Mouse (Mus musculus) embryonic facial prominence, embryonic 14.5 days (tissue): ENCODE results near the gene Mettl1. TPM values are rescaled to one million over a fixed set of nuclear protein-coding genes. Genes with fewer than 3 reads are reported as not detected.
"Not testable (repeated sequence)": the region's sequence is repeated elsewhere in the genome, so short reads cannot be mapped to it uniquely, and the experiment has no call there.

Experiments
- ATAC-seq: fragments of 200-750 bp; cut with Nextera tagmentation; 2 replicates; pipeline ENCODE4 v1.8.0; 2017; ENCODE audit warnings: low read depth, moderate number of reproducible peaks, moderate TSS enrichment
- DNase-seq: peaks from one replicate; pipeline ENCODE4 v3.0.0-alpha.2; 2015; ENCODE audit warnings: low spot score
- H3K27ac ChIP-seq: fragments of 300-500 bp; sonication (generic); replicated peaks from 2 replicates; pipeline ENCODE4 v1.5.1; 2014; ENCODE audit warnings: low read depth, mild to moderate bottlenecking, low read length, moderate library complexity
- H3K27me3 ChIP-seq: fragments of 300-500 bp; sonication (generic); replicated peaks from 2 replicates; pipeline ENCODE4 v1.6.1; 2014; ENCODE audit warnings: low read length; ENCODE audit not compliant: control insufficient read depth, insufficient read depth
- H3K36me3 ChIP-seq: fragments of 300-500 bp; sonication (generic); 2 replicates; pipeline ENCODE4 v1.6.1; 2014; ENCODE audit warnings: low read length, mixed read lengths; ENCODE audit not compliant: control insufficient read depth, insufficient read depth
- H3K4me1 ChIP-seq: fragments of 300-500 bp; sonication (generic); 2 replicates; pipeline ENCODE4 v1.6.1; 2014; ENCODE audit warnings: antibody characterized with exemption, low read length; ENCODE audit not compliant: control insufficient read depth, insufficient read depth
- H3K4me2 ChIP-seq: fragments of 300-500 bp; sonication (generic); 2 replicates; pipeline ENCODE4 v1.6.1; 2014; ENCODE audit warnings: low read depth, mild to moderate bottlenecking, low read length, moderate library complexity, mixed read lengths
- H3K4me3 ChIP-seq: fragments of 300-500 bp; sonication (generic); 2 replicates; pipeline ENCODE4 v1.5.1; 2014; ENCODE audit warnings: low read depth, mild to moderate bottlenecking, low read length
- H3K9ac ChIP-seq: fragments of 300-500 bp; sonication (generic); 2 replicates; pipeline ENCODE4 v1.6.1; 2014; ENCODE audit warnings: low read depth, mild to moderate bottlenecking, low read length, moderate library complexity, mixed read lengths
- H3K9me3 ChIP-seq: fragments of 300-500 bp; sonication (generic); 2 replicates; pipeline ENCODE4 v1.6.1; 2016; ENCODE audit warnings: low read length; ENCODE audit not compliant: control insufficient read depth
- WGBS: fragments of 180-500 bp; shearing (Covaris S2); extraction: QIAGEN DNeasy Blood & Tissue Kit; methylation state at CpG from one replicate; pipeline ENCODE4 v1.1.7; 2014; 5-methylcytosine and 5-hydroxymethylcytosine counted together
- polyA plus RNA-seq: library from polyadenylated mRNA; unstranded; fragments of >200 nt; fragmentation: Nextera tagmentation; extraction: Ambion mirVana; gene quantifications from 2 replicates; pipeline ENCODE4 v1.2.1, GENCODE M21; 2014

Gene Mettl1
- polyA plus RNA-seq, 1 experiment from 2014 or later: 47.7 TPM

DNA sequence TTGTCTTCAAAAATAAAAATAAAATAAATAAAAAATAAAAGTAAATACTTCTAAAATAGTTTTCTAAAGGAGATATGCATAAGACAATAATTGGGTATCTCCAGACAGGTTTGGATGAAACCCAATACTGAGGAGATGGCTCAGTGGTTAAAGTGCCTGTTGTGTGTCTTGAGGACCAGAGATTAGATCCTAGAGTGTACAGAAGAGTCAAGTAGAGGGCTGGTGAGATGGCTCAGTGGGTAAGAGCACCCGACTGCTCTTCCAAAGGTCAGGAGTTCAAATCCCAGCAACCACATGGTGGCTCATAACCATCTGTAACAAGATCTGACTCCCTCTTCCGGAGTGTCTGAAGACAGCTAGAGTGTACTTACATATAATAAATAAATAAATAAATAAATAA, 31.8 kb downstream of the Mettl1 start:
- not testable (repeated sequence) for H3K4me3 ChIP-seq, H3K27ac ChIP-seq, DNase-seq, H3K9ac ChIP-seq, ATAC-seq, H3K9me3 ChIP-seq, H3K4me2 ChIP-seq
- WGBS: 81% methylated on average over 2 of the region's 2 CpGs
- Histone ChIP-seq H3K36me3 (peaks cover 10% of the 10 kb centered on the region), H3K27me3 (peaks cover 29% of the 10 kb centered on the region), H3K4me1 (peaks cover 16% of the 10 kb centered on the region)

DNA sequence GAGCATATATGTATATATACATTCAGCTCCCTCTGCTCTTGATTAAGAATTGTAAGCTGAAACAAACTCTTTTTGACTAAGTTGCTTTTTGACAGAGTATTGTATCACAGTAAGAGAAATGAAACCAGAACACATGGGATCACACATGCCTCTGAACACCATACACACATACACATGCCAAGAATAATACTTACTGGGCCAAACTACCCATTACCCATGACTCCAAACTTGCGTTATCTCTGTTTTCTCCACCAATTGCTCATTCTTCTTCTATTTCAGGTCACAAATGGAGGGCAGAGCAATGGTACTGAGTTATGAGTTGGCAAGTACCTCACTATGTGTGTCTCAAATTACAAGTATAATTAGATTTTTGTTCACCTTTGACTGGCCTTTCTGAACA, 32.8 kb downstream of the Mettl1 start:
- WGBS: 93% methylated on average over 1 of the region's 1 CpGs

DNA sequence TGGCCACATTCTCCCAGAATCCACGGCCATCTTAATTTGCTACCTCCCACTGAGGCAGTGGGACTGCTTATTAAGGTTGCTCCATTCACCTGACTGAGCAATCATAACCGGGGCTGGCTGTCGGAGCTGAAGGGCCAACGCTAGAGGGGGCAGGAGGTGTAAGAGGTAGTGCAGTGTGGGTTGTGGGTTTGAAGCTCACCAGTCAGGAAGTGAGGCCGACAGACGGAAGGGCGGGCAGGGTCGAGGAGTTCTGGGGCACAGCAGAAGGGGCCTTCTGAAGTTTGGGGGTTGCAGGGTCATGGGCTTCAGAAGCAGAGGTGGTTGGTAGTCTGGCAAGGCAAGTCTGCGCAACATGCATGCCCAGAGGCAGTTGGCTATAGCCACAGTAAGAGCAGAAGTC, 33.9 kb downstream of the Mettl1 start, which contains the start of gene Agap2:
Gene Agap2 (plus strand): TSS at position 205 of the 400 bp plus-strand sequence.
- Histone ChIP-seq H3K9me3 (no peaks in the 10 kb centered on the region), H3K27ac (no peak within 1 kb of the TSS), H3K4me1 (peaks cover 12% of the 10 kb centered on the region; the same call in 1 of the 2 replicates), H3K4me3 (no peak within 1 kb of the TSS), H3K9ac (no peak within 1 kb of the TSS; the same call in 1 of the 2 replicates), H3K36me3 (no peaks in the 10 kb centered on the region), H3K27me3 (peaks cover 49% of the 10 kb centered on the region), H3K4me2 (no peak within 1 kb of the TSS)
- 58% methylated on average over 9 of the region's 9 CpGs for WGBS
- ATAC-seq: no peak
- DNase-seq: no peak

More for the DNA sequence above, 32.8 kb downstream of the Mettl1 start:
- ATAC-seq: no peak
- Histone ChIP-seq H3K27me3 (peaks cover 38% of the 10 kb centered on the region), H3K9me3 (no peaks in the 10 kb centered on the region), H3K4me3 (no peak overlapping the region), H3K27ac (no peak overlapping the region), H3K9ac (no peak overlapping the region), H3K36me3 (no peaks in the 10 kb centered on the region), H3K4me1 (peaks cover 13% of the 10 kb centered on the region), H3K4me2 (no peak overlapping the region)
- no peak for DNase-seq

DNA sequence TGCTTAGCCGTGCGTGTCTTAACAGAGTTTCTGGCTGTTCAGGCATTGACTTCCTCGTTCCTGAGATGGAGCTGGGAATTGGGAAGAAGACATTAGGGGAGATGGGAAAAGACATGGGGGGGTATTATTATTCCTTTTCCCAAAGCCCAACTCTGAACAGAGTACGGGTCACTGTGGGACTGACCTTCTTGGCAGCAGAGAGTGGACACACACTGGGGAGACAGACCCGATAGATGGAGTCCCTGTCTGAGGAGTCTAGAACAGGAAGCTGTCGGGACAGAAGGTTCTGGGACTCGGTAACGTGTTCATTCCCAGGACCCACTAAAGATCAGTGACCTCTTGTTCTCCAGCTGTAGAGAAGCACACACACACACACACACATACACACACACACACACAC, 34.4 kb downstream of the Mettl1 start:
- peaks cover 14% of the 10 kb centered on the region for H3K4me1 ChIP-seq
- H3K9ac ChIP-seq: no peak overlapping the region
- no peak overlapping the region for H3K27ac ChIP-seq
- no peak overlapping the region for H3K4me2 ChIP-seq
- no peak for DNase-seq
- no peaks in the 10 kb centered on the region for H3K9me3 ChIP-seq
- no peak for ATAC-seq
- H3K4me3 ChIP-seq: no peak overlapping the region
- H3K27me3 ChIP-seq: peaks cover 55% of the 10 kb centered on the region
- WGBS: 69% methylated on average over 8 of the region's 8 CpGs
- H3K36me3 ChIP-seq: no peaks in the 10 kb centered on the region

DNA sequence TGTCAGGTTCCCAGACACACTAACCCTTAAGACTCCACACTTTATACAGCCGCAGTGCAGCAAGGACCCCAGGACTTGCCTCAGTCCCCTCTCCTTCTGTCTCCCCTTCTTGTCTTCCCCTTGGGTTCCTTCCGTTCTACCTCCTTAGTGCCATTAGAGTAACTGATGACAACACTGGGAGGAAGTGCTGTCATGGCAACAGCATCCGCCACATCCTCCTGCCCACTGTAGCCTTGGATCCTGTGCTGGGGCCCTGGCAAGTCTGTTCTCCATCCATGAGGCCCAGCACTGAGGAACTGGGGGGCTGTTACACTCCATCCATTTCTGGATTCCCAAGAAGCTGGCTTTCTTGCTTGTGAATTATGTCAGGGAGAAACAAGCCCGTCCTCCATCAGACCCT, 34.9 kb downstream of the Mettl1 start:
- 46% methylated on average over 4 of the region's 4 CpGs for WGBS
- H3K27me3 ChIP-seq: peaks cover 59% of the 10 kb centered on the region

DNA sequence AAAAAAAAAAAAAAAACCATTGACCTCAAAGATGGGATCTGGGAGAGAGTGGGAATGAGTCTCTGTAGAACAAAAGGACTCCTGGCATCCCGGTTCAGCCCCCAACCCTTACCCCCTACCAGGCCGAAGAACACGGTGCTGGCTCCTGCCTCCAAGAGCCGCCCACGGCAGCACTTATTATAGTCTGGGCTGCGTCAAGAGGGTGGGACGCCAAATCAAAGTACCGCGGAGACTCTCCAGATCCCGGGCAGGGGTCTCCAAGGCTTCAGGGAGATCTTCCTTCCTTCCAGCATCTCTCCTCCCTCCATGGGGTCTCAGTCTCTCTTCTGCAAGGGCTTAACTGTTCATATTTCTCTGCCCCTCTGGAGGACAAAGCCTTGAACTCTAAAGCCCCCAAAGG, 36.3 kb downstream of the Mettl1 start:
- Histone ChIP-seq H3K4me1 (peaks cover 20% of the 10 kb centered on the region), H3K27me3 (peaks cover 74% of the 10 kb centered on the region), H3K9me3 (no peaks in the 10 kb centered on the region), H3K9ac (no peak overlapping the region), H3K4me3 (no peak overlapping the region), H3K4me2 (peak overlapping the region; percentile 99; the same call in 1 of the 2 replicates), H3K36me3 (no peaks in the 10 kb centered on the region), H3K27ac (no peak overlapping the region)
- WGBS: 7% methylated on average over 9 of the region's 10 CpGs
- no peak for ATAC-seq
- no peak for DNase-seq

More for the DNA sequence above, 34.9 kb downstream of the Mettl1 start:
- no peak overlapping the region for H3K27ac ChIP-seq
- no peaks in the 10 kb centered on the region for H3K9me3 ChIP-seq
- no peaks in the 10 kb centered on the region for H3K36me3 ChIP-seq
- no peak overlapping the region for H3K4me3 ChIP-seq
- peaks cover 14% of the 10 kb centered on the region for H3K4me1 ChIP-seq
- DNase-seq (no peak), ATAC-seq (no peak)
- no peak overlapping the region for H3K9ac ChIP-seq
- no peak overlapping the region for H3K4me2 ChIP-seq

DNA sequence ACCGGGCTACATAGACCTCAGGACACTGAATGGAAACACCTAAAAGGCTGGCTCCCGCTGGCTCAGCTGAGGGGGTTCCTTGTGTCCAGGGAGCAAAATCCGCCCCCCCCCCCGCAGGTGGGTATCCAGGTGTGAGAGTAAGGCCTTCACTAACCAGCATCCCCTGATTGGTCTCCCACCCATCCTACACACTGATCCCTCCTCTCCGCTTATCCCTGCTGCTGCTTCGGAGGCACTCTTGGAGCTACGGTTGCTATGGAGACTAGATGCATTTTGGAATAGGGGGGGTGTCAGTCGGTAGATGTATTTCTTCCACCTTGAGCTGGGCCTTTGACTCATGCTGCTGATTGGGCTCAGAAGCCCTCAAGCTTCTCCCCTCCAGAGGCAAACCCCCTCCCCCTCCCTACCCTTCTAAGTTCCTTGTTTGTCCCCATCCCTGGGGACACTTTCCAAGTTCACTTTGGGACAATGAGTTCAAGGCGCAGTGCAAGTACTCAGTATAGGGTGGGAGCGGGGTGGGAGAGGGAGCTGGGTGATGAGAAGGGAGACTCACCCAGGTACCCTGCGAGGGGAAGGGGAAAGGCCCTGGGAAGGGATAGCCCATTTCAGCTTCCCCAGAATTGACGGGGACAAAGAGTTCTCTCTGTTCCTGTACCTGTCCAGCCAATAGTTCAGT, 36.9 kb downstream of the Mettl1 start:
- no peaks in the 10 kb centered on the region for H3K36me3 ChIP-seq
- H3K9me3 ChIP-seq: no peaks in the 10 kb centered on the region
- DNase-seq: no peak
- ATAC-seq: no peak
- H3K4me3 ChIP-seq: peak overlapping the region; percentile 63
- H3K27me3 ChIP-seq: peaks cover 80% of the 10 kb centered on the region
- peaks cover 20% of the 10 kb centered on the region for H3K4me1 ChIP-seq
- H3K4me2 ChIP-seq: peak overlapping the region; percentile 99
- H3K9ac ChIP-seq: no peak overlapping the region
- 4% methylated on average over 12 of the region's 12 CpGs for WGBS
- no peak overlapping the region for H3K27ac ChIP-seq

DNA sequence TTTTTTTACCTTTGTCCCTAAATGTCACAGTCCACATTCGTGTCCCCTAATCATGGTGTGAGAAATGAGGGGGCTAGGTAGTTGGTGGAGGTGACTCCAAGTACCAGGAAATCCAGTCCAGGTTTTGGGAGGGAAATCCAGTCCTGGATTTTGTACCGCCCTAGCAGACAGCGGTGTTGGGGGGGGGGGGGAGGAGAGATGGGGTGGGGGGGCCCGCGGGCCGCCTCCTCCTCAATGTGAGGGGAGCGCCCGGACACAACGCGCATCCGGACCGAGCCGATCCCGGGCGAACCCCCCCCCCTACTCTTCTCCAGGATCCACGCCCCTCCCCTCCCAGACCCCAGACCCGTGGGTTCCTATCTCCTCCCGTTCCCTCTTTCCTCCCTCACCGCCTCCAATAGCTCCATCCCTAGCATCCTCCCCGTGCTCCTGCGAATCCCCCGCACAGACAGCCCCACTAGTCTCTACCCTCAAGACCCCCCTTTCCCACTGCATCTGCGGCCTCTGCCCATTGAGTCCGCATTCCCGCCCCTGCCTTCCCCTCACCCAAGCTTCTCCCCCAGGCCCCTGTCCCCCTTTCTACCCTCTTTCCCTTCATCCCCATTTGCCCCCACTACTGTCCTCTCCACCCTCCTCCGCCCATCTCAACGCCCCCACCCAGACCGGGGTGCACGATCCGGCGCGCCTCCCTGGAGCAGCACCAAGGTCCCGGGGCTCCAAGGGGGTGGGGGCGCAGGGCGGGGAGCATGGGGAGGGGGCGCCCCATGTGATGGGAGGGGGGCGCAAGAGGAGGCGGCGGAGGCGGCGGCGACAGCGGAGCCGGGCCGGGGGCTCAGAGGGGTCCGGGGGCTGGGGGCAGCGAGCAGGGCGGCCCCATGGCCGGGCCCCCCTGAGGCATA, 37.7 kb downstream of the Mettl1 start:
- H3K4me3 ChIP-seq: peak overlapping the region; percentile 63
- 1% methylated on average over 35 of the region's 49 CpGs for WGBS
- DNase-seq: peak; percentile 77
- H3K9me3 ChIP-seq: no peaks in the 10 kb centered on the region
- no peak overlapping the region for H3K27ac ChIP-seq
- H3K27me3 ChIP-seq: peaks cover 88% of the 10 kb centered on the region
- peak overlapping the region; percentile 67 for H3K9ac ChIP-seq
- peaks cover 20% of the 10 kb centered on the region for H3K4me1 ChIP-seq
- H3K36me3 ChIP-seq: no peaks in the 10 kb centered on the region
- peak; percentile 50 for ATAC-seq
- peak overlapping the region; percentile 99 for H3K4me2 ChIP-seq
